Mouse (Mus musculus) ZHBTc4 (cell line): ENCODE data around the gene Chchd2.

Source experiments
- DNase-seq: peaks from one replicate; pipeline ENCODE4 v3.0.0-alpha.2; 2011; ENCODE audit warnings: low read depth, low spot score

Chchd2 gene

GRCm38 (mm10) chr5:129878946-129879345, 8.3 kb downstream of the Chchd2 start:
- peak; percentile 63 for DNase-seq

- no peak for DNase-seq
These were observed 9.4 kb downstream of the Chchd2 start for GRCm38 (mm10) chr5:129877731-129878455.

GRCm38 (mm10) chr5:129875098-129875497, 12.2 kb downstream of the Chchd2 start:
- peak; percentile 58 for DNase-seq

GRCm38 (mm10) chr5:129873942-129874341, 13.3 kb downstream of the Chchd2 start:
- DNase-seq: peak; percentile 68

- DNase-seq: no peak
These were observed 16.0 kb downstream of the Chchd2 start for GRCm38 (mm10) chr5:129871238-129871637.

- DNase-seq: peak; percentile 95
These were observed 17.9 kb downstream of the Chchd2 start for GRCm38 (mm10) chr5:129869238-129869995.

- no peak for DNase-seq
These were observed 21.4 kb downstream of the Chchd2 start for GRCm38 (mm10) chr5:129865841-129866240.

GRCm38 (mm10) chr5:129864467-129864866, 22.8 kb downstream of the Chchd2 start:
- DNase-seq: peak; percentile 83

GRCm38 (mm10) chr5:129862325-129862724, 24.9 kb downstream of the Chchd2 start:
- peak; percentile 72 for DNase-seq

- DNase-seq: peak; percentile 65
These were observed 30.9 kb downstream of the Chchd2 start for GRCm38 (mm10) chr5:129856414-129856813.

- DNase-seq: no peak
These were observed 32.1 kb downstream of the Chchd2 start for GRCm38 (mm10) chr5:129855163-129855562.

- DNase-seq: no peak
These were observed 39.8 kb downstream of the Chchd2 start for GRCm38 (mm10) chr5:129847558-129847820.

GRCm38 (mm10) chr5:129846752-129847557, 40.3 kb downstream of the Chchd2 start, which contains the start of gene Sumf2:
Gene Sumf2 (plus strand): TSS chr5:129846986.
- DNase-seq: peak; percentile 99

GRCm38 (mm10) chr5:129844848-129845247, 42.4 kb downstream of the Chchd2 start:
- no peak for DNase-seq
